Mouse (Mus musculus) CH12.LX (cell line): ENCODE data around the gene S1pr4.

Experiments used
- BHLHE40 ChIP-seq: IDR thresholded peaks from 2 replicates; pipeline ENCODE4 v1.6.1; 2011; ENCODE audit warnings: mild to moderate bottlenecking, low read depth, low read length, improper control_type of control experiment
- CTCF ChIP-seq, 2 experiments: IDR thresholded peaks in 1 of 2; conservative IDR thresholded peaks in 1 of 2; 2 replicates each; pipeline ENCODE4 v1.5.1; 2011 to 2012; ENCODE audit warnings: low read depth in 2 of 2, low read length in 2 of 2, improper control_type of control experiment in 1 of 2, inconsistent platforms in 1 of 2, mild to moderate bottlenecking in 1 of 2, moderate library complexity in 1 of 2
- EP300 ChIP-seq: IDR thresholded peaks from 2 replicates; pipeline ENCODE4 v1.6.1; 2011; ENCODE audit warnings: low read length, improper control_type of control experiment
- IRF4 ChIP-seq: IDR thresholded peaks from 2 replicates; pipeline ENCODE4 v1.6.1; 2014; ENCODE audit warnings: low read depth, mild to moderate bottlenecking, inconsistent platforms, low read length, improper control_type of control experiment
- MAZ ChIP-seq: IDR thresholded peaks from 2 replicates; pipeline ENCODE4 v1.6.1; 2012; ENCODE audit warnings: low read depth, mild to moderate bottlenecking, inconsistent platforms, low read length, improper control_type of control experiment, moderate library complexity
- UBTF ChIP-seq: IDR thresholded peaks from 2 replicates; pipeline ENCODE4 v1.6.1; 2012; ENCODE audit warnings: low read depth, mild to moderate bottlenecking, inconsistent platforms, low read length, improper control_type of control experiment, moderate library complexity
- ZC3H11A ChIP-seq: IDR thresholded peaks from 2 replicates; pipeline ENCODE4 v1.6.1; 2012; ENCODE audit warnings: low read depth, mild to moderate bottlenecking, inconsistent platforms, low read length, improper control_type of control experiment
- ZMIZ1 ChIP-seq: IDR thresholded peaks from 2 replicates; pipeline ENCODE4 v1.6.1; 2012; ENCODE audit warnings: low read depth, mild to moderate bottlenecking, inconsistent platforms, low read length, improper control_type of control experiment

- TF ChIP-seq ZC3H11A (no peak), UBTF (no peak), CTCF (conservative IDR thresholded peaks at IDR 0.05 in 1 of 2, IDR thresholded peaks at IDR 0.05 in 1 of 2; ENCODE audit: low read depth in 2 of 2, low read length in 2 of 2) (no peak), ZMIZ1 (no peak), IRF4 (no peak), EP300 (no peak), MAZ (no peak), BHLHE40 (no peak)
Measured at GRCm38 (mm10) chr10:81469253-81469652, 30.7 kb downstream of the S1pr4 start.
